Mouse (Mus musculus) hindbrain, embryonic 16.5 days (tissue): ENCODE data around the gene Il6. TPM values are rescaled to one million over a fixed set of nuclear protein-coding genes. Genes with fewer than 3 reads are reported as not detected.

ENCODE experiments used
- ATAC-seq: fragments of 200-750 bp; cut with Nextera tagmentation; 2 replicates; pipeline ENCODE4 v1.8.0; 2017; ENCODE audit warnings: moderate TSS enrichment, moderate library complexity
- H3K27ac ChIP-seq: fragments of 300-500 bp; sonication (generic); 2 replicates; pipeline ENCODE4 v1.5.1; 2014; ENCODE audit warnings: low read depth, mild to moderate bottlenecking, control low read depth, low read length, moderate library complexity
- H3K27me3 ChIP-seq: fragments of 300-500 bp; sonication (generic); replicated peaks from 2 replicates; pipeline ENCODE4 v1.6.1; 2014; ENCODE audit warnings: low read length; ENCODE audit not compliant: control insufficient read depth, insufficient read depth
- H3K36me3 ChIP-seq: fragments of 300-500 bp; sonication (generic); 2 replicates; pipeline ENCODE4 v1.6.1; 2014; ENCODE audit warnings: mild to moderate bottlenecking, low read length, moderate library complexity, mixed read lengths; ENCODE audit not compliant: control insufficient read depth, insufficient read depth
- H3K4me1 ChIP-seq: fragments of 300-500 bp; sonication (generic); 2 replicates; pipeline ENCODE4 v1.6.1; 2014; ENCODE audit warnings: low read depth, low read length; ENCODE audit not compliant: control insufficient read depth, insufficient read depth
- H3K4me2 ChIP-seq: fragments of 300-500 bp; sonication (generic); 2 replicates; pipeline ENCODE4 v1.6.1; 2014; ENCODE audit warnings: mild to moderate bottlenecking, low read length, control low read depth, moderate library complexity
- H3K4me3 ChIP-seq: fragments of 300-500 bp; sonication (generic); 2 replicates; pipeline ENCODE4 v1.5.1; 2014; ENCODE audit warnings: mild to moderate bottlenecking, low read length, control low read depth, moderate library complexity
- H3K9ac ChIP-seq: fragments of 300-500 bp; sonication (generic); 2 replicates; pipeline ENCODE4 v1.6.1; 2014; ENCODE audit warnings: low read depth, mild to moderate bottlenecking, control low read depth, low read length, moderate library complexity
- H3K9me3 ChIP-seq: fragments of 300-500 bp; sonication (generic); 2 replicates; pipeline ENCODE4 v1.6.1; 2014; ENCODE audit warnings: mild to moderate bottlenecking, low read length, moderate library complexity; ENCODE audit not compliant: control insufficient read depth
- WGBS: fragments of 180-500 bp; shearing (Covaris S2); extraction: QIAGEN DNeasy Blood & Tissue Kit; methylation state at CpG from one replicate; pipeline ENCODE4 v1.1.7; 2014; 5-methylcytosine and 5-hydroxymethylcytosine counted together
- polyA plus RNA-seq: library from polyadenylated mRNA; unstranded; fragments of >200 nt; fragmentation: Nextera tagmentation; extraction: Ambion mirVana; gene quantifications from 2 replicates; pipeline ENCODE4 v1.2.1, GENCODE M21; 2015

Gene Il6
- polyA plus RNA-seq = not detected in 2 replicates

DNA sequence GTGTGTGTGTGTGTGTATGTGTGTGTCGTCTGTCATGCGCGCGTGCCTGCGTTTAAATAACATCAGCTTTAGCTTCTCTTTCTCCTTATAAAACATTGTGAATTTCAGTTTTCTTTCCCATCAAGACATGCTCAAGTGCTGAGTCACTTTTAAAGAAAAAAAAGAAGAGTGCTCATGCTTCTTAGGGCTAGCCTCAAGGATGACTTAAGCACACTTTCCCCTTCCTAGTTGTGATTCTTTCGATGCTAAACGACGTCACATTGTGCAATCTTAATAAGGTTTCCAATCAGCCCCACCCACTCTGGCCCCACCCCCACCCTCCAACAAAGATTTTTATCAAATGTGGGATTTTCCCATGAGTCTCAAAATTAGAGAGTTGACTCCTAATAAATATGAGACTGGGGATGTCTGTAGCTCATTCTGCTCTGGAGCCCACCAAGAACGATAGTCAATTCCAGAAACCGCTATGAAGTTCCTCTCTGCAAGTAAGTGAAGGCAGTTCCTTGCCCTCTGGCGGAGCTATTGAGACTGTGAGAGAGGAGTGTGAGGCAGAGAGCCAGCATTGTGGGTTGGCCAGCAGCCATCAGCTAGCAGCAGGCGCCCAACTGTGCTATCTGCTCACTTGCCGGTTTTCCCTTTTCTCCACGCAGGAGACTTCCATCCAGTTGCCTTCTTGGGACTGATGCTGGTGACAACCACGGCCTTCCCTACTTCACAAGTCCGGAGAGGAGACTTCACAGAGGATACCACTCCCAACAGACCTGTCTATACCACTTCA is at the start of gene Il6:
Gene Il6 (plus strand): TSS at position 389 of the 778 bp plus-strand sequence.
- H3K4me3 ChIP-seq = no peak within 1 kb of the TSS
- 47% methylated on average over 16 of the region's 16 CpGs for WGBS
- H3K4me2 ChIP-seq = peak within 1 kb of the TSS; percentile 33
- H3K4me1 ChIP-seq = no peaks in the 10 kb centered on the region
- no peaks in the 10 kb centered on the region for H3K9me3 ChIP-seq
- peak; percentile 77 for ATAC-seq
- H3K27ac ChIP-seq = no peak within 1 kb of the TSS
- H3K9ac ChIP-seq = no peak within 1 kb of the TSS
- H3K36me3 ChIP-seq = no peaks in the 10 kb centered on the region
- H3K27me3 ChIP-seq = no peaks in the 10 kb centered on the region

DNA sequence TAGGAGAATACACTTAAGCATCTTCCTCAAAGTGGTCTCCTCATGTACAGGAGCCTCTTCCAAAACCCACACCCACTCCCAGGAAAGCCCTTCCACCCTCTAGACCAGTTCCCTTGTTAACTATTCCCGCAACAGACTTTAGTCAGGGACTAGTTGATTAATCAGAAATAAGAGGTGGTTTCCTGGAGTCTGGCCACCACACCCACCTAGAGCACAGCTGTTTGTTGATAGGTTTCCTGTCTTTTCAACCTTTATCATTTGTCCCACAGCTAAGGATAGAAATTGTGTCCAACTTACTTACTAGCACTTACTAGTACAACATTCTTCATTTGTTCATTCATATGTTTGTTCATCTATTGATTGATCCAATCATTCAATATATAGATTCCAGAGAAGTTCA is 49.4 kb upstream of the Il6 start:
- no peaks in the 10 kb centered on the region for H3K36me3 ChIP-seq
- no peak for ATAC-seq
- WGBS = 74% methylated on average over 1 of the region's 1 CpGs

DNA sequence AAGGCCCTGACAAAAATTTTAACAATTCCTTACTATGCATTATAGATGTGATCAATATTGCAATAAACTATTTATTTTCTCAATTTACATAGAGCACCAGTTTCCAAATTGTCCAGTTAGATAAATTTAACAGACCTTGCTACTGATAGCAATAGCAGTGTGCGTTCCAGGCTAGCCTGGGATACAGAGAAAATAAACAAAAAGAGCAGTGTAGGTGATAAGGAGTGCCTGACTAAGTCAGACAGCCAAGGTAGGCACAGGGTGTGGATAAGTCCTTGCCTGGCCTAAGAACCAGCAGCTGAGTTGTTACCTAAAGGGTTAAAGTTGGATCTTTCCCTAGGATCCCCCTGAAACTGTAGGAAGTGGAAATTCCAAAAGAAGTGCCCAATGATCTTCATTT is 42.7 kb upstream of the Il6 start:
- no peak overlapping the region for H3K9ac ChIP-seq
- no peak overlapping the region for H3K4me2 ChIP-seq
- ATAC-seq = no peak
- H3K27me3 ChIP-seq = no peaks in the 10 kb centered on the region
- H3K4me1 ChIP-seq = no peaks in the 10 kb centered on the region
- no peaks in the 10 kb centered on the region for H3K36me3 ChIP-seq
- no peaks in the 10 kb centered on the region for H3K9me3 ChIP-seq
- no peak overlapping the region for H3K27ac ChIP-seq
- no peak overlapping the region for H3K4me3 ChIP-seq
- 82% methylated on average over 1 of the region's 1 CpGs for WGBS

More for the DNA sequence above, 49.4 kb upstream of the Il6 start:
- H3K4me2 ChIP-seq = no peak overlapping the region
- H3K9ac ChIP-seq = no peak overlapping the region
- H3K4me3 ChIP-seq = no peak overlapping the region
- no peaks in the 10 kb centered on the region for H3K27me3 ChIP-seq
- H3K27ac ChIP-seq = no peak overlapping the region
- no peaks in the 10 kb centered on the region for H3K9me3 ChIP-seq
- no peaks in the 10 kb centered on the region for H3K4me1 ChIP-seq

DNA sequence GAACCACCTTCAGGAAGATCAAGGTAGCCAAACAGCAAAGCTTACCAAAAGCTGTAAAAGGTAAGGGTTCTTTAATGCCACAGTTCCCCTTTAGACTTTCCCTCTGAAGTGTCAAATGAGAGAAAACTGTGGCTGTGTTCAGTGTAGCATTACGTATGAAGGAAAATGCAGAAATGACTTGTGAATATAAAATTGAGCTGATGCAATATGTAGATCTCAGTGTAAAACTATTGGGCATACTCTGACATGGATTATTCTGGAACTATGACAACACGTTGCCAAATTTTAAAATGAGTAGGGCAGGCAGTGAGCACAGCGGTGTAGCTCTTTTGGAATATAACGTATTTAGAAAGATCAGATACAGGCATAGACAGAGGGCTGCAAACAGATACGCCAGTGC is 40.1 kb upstream of the Il6 start:
- ATAC-seq = no peak
- Histone ChIP-seq H3K9me3 (no peaks in the 10 kb centered on the region), H3K36me3 (no peaks in the 10 kb centered on the region), H3K4me3 (no peak overlapping the region), H3K4me2 (no peak overlapping the region), H3K4me1 (no peaks in the 10 kb centered on the region), H3K9ac (no peak overlapping the region), H3K27ac (no peak overlapping the region), H3K27me3 (no peaks in the 10 kb centered on the region)
- 91% methylated on average over 5 of the region's 5 CpGs for WGBS

DNA sequence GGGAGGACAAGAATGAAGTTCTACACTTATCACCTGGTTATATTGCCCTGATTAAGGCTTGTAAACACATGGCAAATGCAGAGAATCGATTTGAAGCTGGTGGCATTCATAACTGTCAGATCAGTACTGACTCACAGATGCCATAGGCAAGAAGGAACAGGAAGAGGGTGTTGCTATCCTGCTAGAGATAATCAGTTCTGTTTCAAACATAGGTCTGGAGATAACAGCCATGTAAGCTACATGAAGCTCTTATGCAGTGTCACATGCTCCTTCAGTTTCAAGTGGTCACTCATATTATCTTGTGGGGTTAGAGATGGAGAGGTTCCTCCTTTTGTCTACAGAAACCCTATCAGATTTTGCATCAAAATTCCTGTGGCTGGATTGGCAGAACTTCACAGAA is 39.4 kb upstream of the Il6 start:
- Histone ChIP-seq H3K9ac (no peak overlapping the region), H3K27me3 (no peaks in the 10 kb centered on the region), H3K36me3 (no peaks in the 10 kb centered on the region), H3K4me3 (no peak overlapping the region), H3K9me3 (no peaks in the 10 kb centered on the region), H3K27ac (no peak overlapping the region), H3K4me1 (no peaks in the 10 kb centered on the region), H3K4me2 (no peak overlapping the region)
- ATAC-seq = no peak
- 85% methylated on average over 1 of the region's 1 CpGs for WGBS

DNA sequence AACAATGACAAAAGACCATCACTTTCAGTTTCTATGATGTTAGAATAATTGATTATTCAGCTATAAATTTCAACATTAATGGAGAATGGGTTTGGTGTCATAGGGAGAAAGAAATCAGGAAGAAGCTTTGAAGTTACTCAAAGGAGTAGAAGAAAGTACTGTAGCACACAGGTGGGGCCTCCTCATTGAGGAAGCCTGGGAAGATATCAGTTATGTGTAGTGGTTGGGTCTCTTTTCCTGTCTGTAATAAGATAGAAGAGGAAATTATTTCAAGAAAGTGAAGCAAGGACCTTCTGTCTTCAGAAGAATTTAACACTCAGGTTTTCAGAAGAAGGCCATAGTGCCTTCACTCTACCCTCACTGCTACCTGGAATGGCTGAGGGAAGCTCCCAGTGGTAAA is 38.8 kb upstream of the Il6 start:
- H3K36me3 ChIP-seq = no peaks in the 10 kb centered on the region
- H3K9ac ChIP-seq = no peak overlapping the region
- no peak overlapping the region for H3K4me3 ChIP-seq
- H3K4me1 ChIP-seq = no peaks in the 10 kb centered on the region
- no peaks in the 10 kb centered on the region for H3K9me3 ChIP-seq
- H3K27me3 ChIP-seq = no peaks in the 10 kb centered on the region
- no peak for ATAC-seq
- no peak overlapping the region for H3K27ac ChIP-seq
- no peak overlapping the region for H3K4me2 ChIP-seq

DNA sequence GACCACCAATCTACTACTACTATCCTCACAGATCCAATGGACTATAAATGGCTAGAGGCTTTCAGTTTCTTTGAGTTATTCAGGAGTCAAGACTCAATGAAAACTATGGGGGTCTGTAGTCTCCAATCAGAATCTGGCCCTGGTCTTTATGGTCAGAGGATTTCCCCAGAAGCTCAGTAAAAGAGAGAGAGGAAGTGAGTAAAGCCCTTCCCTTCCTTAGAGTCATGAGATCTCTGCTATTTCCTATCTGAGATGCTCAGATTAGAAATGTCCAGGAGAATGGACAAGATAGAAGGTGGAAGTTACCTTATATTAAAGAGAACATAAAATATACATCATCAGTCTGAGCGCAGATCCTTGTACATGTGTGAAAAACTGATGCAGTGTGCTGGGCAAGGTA is 19.3 kb upstream of the Il6 start:
- Histone ChIP-seq H3K36me3 (no peaks in the 10 kb centered on the region), H3K4me3 (no peak overlapping the region), H3K9me3 (no peaks in the 10 kb centered on the region), H3K9ac (no peak overlapping the region), H3K4me1 (no peaks in the 10 kb centered on the region), H3K27me3 (no peaks in the 10 kb centered on the region), H3K27ac (no peak overlapping the region), H3K4me2 (no peak overlapping the region)
- 100% methylated on average over 1 of the region's 1 CpGs for WGBS
- ATAC-seq = no peak

DNA sequence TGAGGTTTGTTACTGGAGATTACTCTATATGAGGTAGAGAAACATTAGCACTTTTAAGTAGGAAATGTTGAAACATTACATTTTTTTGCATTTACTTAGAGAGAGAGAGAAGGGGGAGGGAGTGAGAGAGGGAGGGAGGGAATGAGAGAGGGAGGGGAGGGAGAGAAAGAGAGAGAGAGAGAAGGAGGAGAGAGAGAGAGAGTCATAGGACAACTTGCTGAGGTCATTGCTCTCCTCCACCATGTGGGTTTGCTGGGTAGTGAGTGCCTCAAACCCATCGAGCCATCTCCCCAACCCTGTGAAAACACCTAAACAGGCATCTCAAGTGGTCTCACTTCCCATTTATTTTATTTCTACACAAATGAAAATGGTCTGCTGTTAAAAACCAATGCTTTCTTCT is 18.6 kb upstream of the Il6 start:
- H3K4me1 ChIP-seq = no peaks in the 10 kb centered on the region
- no peaks in the 10 kb centered on the region for H3K36me3 ChIP-seq
- whole genome bisulfite sequencing = 88% methylated on average over 1 of the region's 1 CpGs
- H3K4me2 ChIP-seq = no peak overlapping the region
- no peaks in the 10 kb centered on the region for H3K27me3 ChIP-seq
- H3K27ac ChIP-seq = no peak overlapping the region
- H3K4me3 ChIP-seq = no peak overlapping the region
- ATAC-seq = no peak
- no peak overlapping the region for H3K9ac ChIP-seq
- H3K9me3 ChIP-seq = no peaks in the 10 kb centered on the region

DNA sequence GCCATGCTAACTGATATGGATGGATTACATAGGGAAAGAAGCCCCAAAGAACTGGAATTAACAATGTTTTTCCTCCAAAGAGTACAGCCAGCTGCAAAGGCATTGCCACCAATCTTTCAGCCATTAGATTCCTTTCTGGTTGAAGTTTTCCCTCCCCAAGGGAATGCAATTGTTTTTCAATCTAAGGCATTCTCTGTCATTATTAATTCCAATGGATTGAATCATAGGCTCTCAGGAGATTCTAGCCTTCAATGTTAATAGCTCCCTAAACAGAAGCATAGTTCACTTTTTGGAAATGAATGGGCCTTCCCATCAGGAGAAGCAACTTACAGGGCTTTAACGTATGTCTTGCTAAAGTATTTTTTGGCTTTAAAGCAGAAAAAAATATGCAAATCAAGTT is 15.6 kb upstream of the Il6 start:
- H3K4me3 ChIP-seq = no peak overlapping the region
- no peak overlapping the region for H3K9ac ChIP-seq
- H3K27ac ChIP-seq = no peak overlapping the region
- H3K36me3 ChIP-seq = no peaks in the 10 kb centered on the region
- H3K4me1 ChIP-seq = no peaks in the 10 kb centered on the region
- 76% methylated on average over 1 of the region's 1 CpGs for WGBS
- no peak overlapping the region for H3K4me2 ChIP-seq
- H3K9me3 ChIP-seq = no peaks in the 10 kb centered on the region
- ATAC-seq = no peak
- H3K27me3 ChIP-seq = no peaks in the 10 kb centered on the region
